Mouse (Mus musculus) testis, adult 2 months (tissue): ENCODE results near the gene Gipc2.

Experiments used
- CTCF ChIP-seq: fragments of 200-500 bp; IDR thresholded peaks from 2 replicates; pipeline ENCODE4 v1.5.1; 2012; ENCODE audit warnings: low read depth, mild to moderate bottlenecking, inconsistent platforms, low read length, moderate library complexity; ENCODE audit not compliant: control insufficient read depth, insufficient read depth, insufficient replicate concordance
- POLR2A ChIP-seq: fragments of 200-500 bp; IDR thresholded peaks from 2 replicates; pipeline ENCODE4 v1.6.1; 2012; ENCODE audit warnings: low read depth, mild to moderate bottlenecking, inconsistent platforms, low read length, moderate library complexity; ENCODE audit not compliant: control insufficient read depth

GRCm38 (mm10) chr3:152069001-152069400 lies 97.0 kb downstream of the Gipc2 start:
- no peak for TF ChIP-seq CTCF
- TF ChIP-seq POLR2A = no peak
